Mouse (Mus musculus): Measurements from ENCODE around the gene Gm7271. TPM values are rescaled to one million over a fixed set of nuclear protein-coding genes. Genes with fewer than 3 reads are reported as not detected.
A peak's percentile ranks its signal among the peaks of the same experiment; 100 is the strongest.

Gm7271 gene
- polyA plus RNA-seq, 1 experiment from 2014 or later: 0.86 TPM

DNA sequence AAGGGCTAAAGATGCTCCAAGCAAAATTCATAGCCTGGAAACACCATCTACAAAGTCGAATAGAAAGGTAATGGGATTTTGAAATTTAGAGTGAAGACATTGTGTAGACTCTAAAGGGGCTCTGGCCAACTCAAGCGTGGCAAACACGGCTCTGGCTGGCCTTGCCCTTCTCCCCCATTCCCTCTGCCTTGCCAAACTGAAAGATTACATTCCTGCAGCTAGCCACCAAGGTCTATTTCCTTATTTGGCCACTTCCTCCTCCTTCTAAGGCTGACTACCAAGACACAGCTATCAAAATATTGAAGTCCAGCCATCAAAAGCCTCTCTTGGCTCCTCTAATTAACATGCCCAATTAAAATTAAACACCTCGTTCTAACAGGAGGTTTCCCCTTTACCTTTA lies 41.2 kb downstream of the Gm7271 start:
- H3K4me2 ChIP-seq (ENCODE audit: low read length): no peak overlapping the region
- no peak overlapping the region for H3K9ac ChIP-seq (ENCODE audit: low read depth, low read length)
- H3K27me3 ChIP-seq (replicated peaks; ENCODE audit: control insufficient read depth, insufficient read depth, low read length): no peaks in the 10 kb centered on the region
- no peaks in the 10 kb centered on the region for H3K36me3 ChIP-seq (ENCODE audit: control insufficient read depth, insufficient read depth, low read length)
- WGBS: 71% methylated on average over 4 of the region's 4 CpGs
- ATAC-seq: no peak
- peaks cover 3% of the 10 kb centered on the region for H3K4me1 ChIP-seq (ENCODE audit: control insufficient read depth, insufficient read depth, low read depth, low read length)
- no peaks in the 10 kb centered on the region for H3K9me3 ChIP-seq (ENCODE audit: control insufficient read depth, low read length)
- H3K27ac ChIP-seq (ENCODE audit: low read depth, low read length): no peak overlapping the region
- no peak overlapping the region for H3K4me3 ChIP-seq (ENCODE audit: low read length)

DNA sequence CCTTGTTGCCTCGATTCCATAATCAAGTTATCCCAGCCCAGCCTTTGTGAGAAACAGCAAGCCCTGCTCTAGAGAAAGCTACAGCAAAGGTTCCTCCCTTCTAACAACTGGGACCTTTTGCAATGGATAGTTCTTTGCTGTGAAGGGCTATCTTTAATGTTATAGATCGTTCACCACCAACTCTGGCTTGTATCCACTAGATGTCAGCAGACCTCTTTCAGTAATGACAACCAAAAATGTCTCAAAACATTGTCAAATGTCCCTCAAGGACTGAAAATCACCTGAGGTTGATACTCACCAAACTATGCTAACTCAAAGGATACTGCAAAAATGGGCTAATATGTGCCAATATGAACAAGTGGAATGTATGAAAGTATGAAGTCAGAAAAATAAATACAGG lies 42.0 kb downstream of the Gm7271 start:
- no peak overlapping the region for H3K9ac ChIP-seq (ENCODE audit: low read depth, low read length)
- no peak overlapping the region for H3K4me2 ChIP-seq (ENCODE audit: low read length)
- no peak for ATAC-seq
- 48% methylated on average over 2 of the region's 2 CpGs for WGBS
- H3K36me3 ChIP-seq (ENCODE audit: control insufficient read depth, insufficient read depth, low read length): no peaks in the 10 kb centered on the region
- peaks cover 9% of the 10 kb centered on the region for H3K4me1 ChIP-seq (ENCODE audit: control insufficient read depth, insufficient read depth, low read depth, low read length)
- H3K27me3 ChIP-seq (replicated peaks; ENCODE audit: control insufficient read depth, insufficient read depth, low read length): no peaks in the 10 kb centered on the region
- H3K9me3 ChIP-seq (ENCODE audit: control insufficient read depth, low read length): no peaks in the 10 kb centered on the region
- H3K27ac ChIP-seq (ENCODE audit: low read depth, low read length): no peak overlapping the region
- H3K4me3 ChIP-seq (ENCODE audit: low read length): no peak overlapping the region

DNA sequence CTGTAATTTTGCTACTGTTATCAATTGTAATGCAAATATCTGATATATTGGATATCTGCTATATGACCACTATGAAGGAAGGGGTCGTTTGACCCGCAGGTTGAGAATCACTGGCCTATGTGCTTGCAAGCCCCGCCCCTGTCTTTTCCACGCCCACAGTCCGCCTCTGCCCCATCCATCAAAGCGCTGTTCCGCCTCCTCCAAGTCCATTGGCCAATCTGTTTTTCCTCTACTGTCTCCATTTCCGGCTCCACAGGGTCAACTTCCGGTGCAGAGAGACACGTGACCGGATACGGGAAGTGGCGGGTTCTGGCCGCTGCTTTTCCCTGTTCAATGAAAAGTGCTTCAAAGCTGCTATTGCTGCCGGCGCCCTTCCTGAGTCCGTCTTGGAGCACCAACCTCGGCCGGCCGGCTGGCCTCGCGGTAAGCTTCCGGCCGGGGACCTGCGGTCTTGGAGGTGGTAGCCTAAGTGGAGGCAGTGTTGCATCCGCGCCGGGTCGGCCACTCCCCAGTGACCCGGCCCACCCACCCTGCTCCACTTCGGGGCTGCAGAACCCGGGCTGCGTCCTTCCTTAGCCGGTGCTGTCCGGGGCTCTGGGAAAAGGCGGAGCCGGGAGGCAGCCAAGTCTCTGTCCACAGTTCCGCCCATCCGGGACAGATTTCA lies 45.3 kb downstream of the Gm7271 start, which contains the start of gene Exoc1:
Exoc1 (plus strand) TSS at position 272 of the 664 bp plus-strand sequence.
- peaks cover 9% of the 10 kb centered on the region for H3K4me1 ChIP-seq (ENCODE audit: control insufficient read depth, insufficient read depth, low read depth, low read length)
- ATAC-seq: peak; percentile 100
- no peaks in the 10 kb centered on the region; the same call in 1 of the 2 replicates for H3K36me3 ChIP-seq (ENCODE audit: control insufficient read depth, insufficient read depth, low read length)
- H3K9me3 ChIP-seq (ENCODE audit: control insufficient read depth, low read length): no peaks in the 10 kb centered on the region
- H3K27me3 ChIP-seq (replicated peaks; ENCODE audit: control insufficient read depth, insufficient read depth, low read length): no peaks in the 10 kb centered on the region
- peak within 1 kb of the TSS; percentile 96 for H3K4me2 ChIP-seq (ENCODE audit: low read length)
- peak within 1 kb of the TSS; percentile 78 for H3K27ac ChIP-seq (ENCODE audit: low read depth, low read length)
- WGBS: under 1% methylated on average over 34 of the region's 39 CpGs
- H3K4me3 ChIP-seq (ENCODE audit: low read length): peak within 1 kb of the TSS; percentile 88
- peak within 1 kb of the TSS; percentile 86 for H3K9ac ChIP-seq (ENCODE audit: low read depth, low read length)

DNA sequence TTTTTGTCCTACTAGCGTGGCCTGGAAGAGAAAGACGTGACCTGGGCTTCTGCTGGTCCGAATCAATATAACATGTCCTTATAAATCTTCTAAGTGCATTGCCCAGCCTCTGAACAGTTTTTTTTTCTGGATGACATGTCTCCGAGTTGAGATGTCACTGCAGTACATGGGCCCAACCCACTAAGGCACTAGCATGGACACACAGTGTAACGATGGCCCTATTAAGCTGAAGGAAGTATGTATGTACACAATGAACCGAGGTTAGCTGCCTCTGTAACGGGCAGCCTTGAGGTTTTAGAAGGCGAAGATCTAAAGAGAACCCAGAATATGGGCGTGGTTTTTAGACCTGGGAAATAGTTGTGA lies 45.8 kb downstream of the Gm7271 start:
- H3K4me2 ChIP-seq (ENCODE audit: low read length): peak overlapping the region; percentile 96
- H3K9me3 ChIP-seq (ENCODE audit: control insufficient read depth, low read length): no peaks in the 10 kb centered on the region
- ATAC-seq: peak; percentile 4; the same call in 1 of the 2 replicates
- WGBS: 9% methylated on average over 9 of the region's 9 CpGs
- H3K4me1 ChIP-seq (ENCODE audit: control insufficient read depth, insufficient read depth, low read depth, low read length): peaks cover 9% of the 10 kb centered on the region
- peak overlapping the region; percentile 86 for H3K9ac ChIP-seq (ENCODE audit: low read depth, low read length)
- no peaks in the 10 kb centered on the region for H3K27me3 ChIP-seq (replicated peaks; ENCODE audit: control insufficient read depth, insufficient read depth, low read length)
- no peaks in the 10 kb centered on the region; the same call in 1 of the 2 replicates for H3K36me3 ChIP-seq (ENCODE audit: control insufficient read depth, insufficient read depth, low read length)
- H3K27ac ChIP-seq (ENCODE audit: low read depth, low read length): peak overlapping the region; percentile 78
- peak overlapping the region; percentile 88 for H3K4me3 ChIP-seq (ENCODE audit: low read length)

DNA sequence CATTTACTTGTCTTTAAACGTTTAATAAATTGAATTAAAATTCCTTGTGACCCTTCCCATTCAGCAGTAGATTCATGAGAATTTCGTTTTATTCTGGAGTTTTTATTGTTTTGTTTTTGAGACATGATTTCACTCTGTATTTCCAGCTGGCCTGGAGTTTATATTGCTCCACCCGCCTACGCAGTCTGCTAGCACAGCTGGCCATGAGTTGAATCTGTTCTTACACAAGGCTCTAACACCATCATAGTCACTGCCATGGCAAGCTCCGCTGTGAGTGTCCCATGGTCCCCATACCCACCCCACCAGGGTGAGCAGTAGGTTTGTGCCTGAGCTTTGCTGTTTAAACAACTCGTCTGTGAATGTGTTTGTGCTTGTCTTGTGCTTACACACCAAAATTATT lies 49.3 kb downstream of the Gm7271 start:
- Histone ChIP-seq H3K4me2 (ENCODE audit: low read length) (no peak overlapping the region), H3K4me3 (ENCODE audit: low read length) (no peak overlapping the region), H3K9me3 (ENCODE audit: control insufficient read depth, low read length) (no peaks in the 10 kb centered on the region), H3K36me3 (ENCODE audit: control insufficient read depth, insufficient read depth, low read length) (peaks cover 19% of the 10 kb centered on the region), H3K27me3 (replicated peaks; ENCODE audit: control insufficient read depth, insufficient read depth, low read length) (no peaks in the 10 kb centered on the region), H3K9ac (ENCODE audit: low read depth, low read length) (no peak overlapping the region), H3K27ac (ENCODE audit: low read depth, low read length) (no peak overlapping the region), H3K4me1 (ENCODE audit: control insufficient read depth, insufficient read depth, low read depth, low read length) (peaks cover 9% of the 10 kb centered on the region)
- 85% methylated on average over 6 of the region's 6 CpGs for WGBS
- ATAC-seq: no peak

DNA sequence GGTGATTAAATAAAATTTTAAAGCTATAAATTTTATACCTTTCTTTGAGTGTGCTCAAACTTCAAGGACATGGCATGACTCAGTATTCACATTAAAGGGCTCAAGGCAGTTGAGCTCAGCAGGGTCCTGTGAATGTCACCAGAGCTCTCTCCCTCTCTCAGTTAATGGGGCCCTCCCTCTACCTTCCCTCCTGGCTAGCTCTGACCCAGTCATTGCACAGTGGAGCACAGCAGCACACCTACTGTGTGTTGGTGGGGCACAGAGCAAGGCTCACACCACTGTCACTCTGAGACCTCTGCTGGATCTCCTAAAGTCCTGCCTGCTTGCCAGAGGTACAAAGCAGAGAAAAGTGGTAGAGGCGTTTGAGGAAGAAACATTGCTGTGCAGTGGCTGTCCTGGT lies 52.4 kb downstream of the Gm7271 start:
- Histone ChIP-seq H3K9me3 (ENCODE audit: control insufficient read depth, low read length) (no peaks in the 10 kb centered on the region), H3K4me1 (ENCODE audit: control insufficient read depth, insufficient read depth, low read depth, low read length) (no peaks in the 10 kb centered on the region), H3K4me3 (ENCODE audit: low read length) (no peak overlapping the region), H3K4me2 (ENCODE audit: low read length) (no peak overlapping the region), H3K27me3 (replicated peaks; ENCODE audit: control insufficient read depth, insufficient read depth, low read length) (no peaks in the 10 kb centered on the region), H3K27ac (ENCODE audit: low read depth, low read length) (no peak overlapping the region), H3K36me3 (ENCODE audit: control insufficient read depth, insufficient read depth, low read length) (peaks cover 30% of the 10 kb centered on the region), H3K9ac (ENCODE audit: low read depth, low read length) (no peak overlapping the region)
- WGBS: 93% methylated on average over 1 of the region's 1 CpGs
- ATAC-seq: no peak

DNA sequence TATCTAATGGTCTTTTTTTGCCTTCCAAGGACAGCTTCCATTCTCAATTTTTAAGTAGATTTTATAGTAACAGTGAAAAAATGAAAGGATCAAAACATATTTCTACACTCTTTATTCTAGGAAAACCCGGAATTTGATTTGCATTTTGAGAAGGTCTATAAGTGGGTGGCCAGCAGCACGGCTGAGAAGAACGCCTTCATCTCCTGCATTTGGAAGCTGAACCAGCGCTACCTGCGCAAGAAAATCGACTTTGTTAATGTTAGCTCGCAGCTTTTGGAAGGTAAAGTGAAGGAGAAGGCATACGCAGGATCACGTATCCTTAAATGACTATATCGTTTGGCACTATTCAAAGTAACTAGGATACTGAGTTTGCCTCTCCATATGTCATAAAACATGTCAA lies 53.7 kb downstream of the Gm7271 start:
- ATAC-seq: no peak
- no peak overlapping the region for H3K4me2 ChIP-seq (ENCODE audit: low read length)
- WGBS: 95% methylated on average over 10 of the region's 10 CpGs
- no peaks in the 10 kb centered on the region for H3K9me3 ChIP-seq (ENCODE audit: control insufficient read depth, low read length)
- no peak overlapping the region for H3K4me3 ChIP-seq (ENCODE audit: low read length)
- no peaks in the 10 kb centered on the region for H3K27me3 ChIP-seq (replicated peaks; ENCODE audit: control insufficient read depth, insufficient read depth, low read length)
- H3K27ac ChIP-seq (ENCODE audit: low read depth, low read length): no peak overlapping the region
- no peaks in the 10 kb centered on the region for H3K4me1 ChIP-seq (ENCODE audit: control insufficient read depth, insufficient read depth, low read depth, low read length)
- H3K9ac ChIP-seq (ENCODE audit: low read depth, low read length): no peak overlapping the region
- H3K36me3 ChIP-seq (ENCODE audit: control insufficient read depth, insufficient read depth, low read length): peaks cover 40% of the 10 kb centered on the region

DNA sequence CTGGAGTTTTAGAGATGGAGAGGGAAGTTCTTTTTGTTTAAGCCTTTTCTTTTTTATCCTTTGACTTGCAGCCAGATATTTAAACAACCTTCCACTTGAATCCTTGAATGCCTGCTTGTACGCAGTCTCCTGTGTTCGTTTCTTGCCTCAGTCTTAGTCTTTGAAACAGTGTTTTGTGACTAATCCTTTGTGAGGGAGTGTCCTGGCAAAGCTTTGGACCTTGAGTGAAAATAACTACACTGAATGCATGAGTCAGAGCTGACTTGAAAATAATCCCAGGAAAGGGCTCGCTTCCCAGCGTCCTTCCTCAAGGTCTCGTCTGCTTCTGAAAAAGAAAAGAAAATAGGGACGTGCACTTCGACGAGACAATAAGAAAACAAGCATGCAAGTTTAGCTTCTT lies 56.3 kb downstream of the Gm7271 start:
- H3K27ac ChIP-seq (ENCODE audit: low read depth, low read length): no peak overlapping the region
- 72% methylated on average over 8 of the region's 8 CpGs for WGBS
- no peaks in the 10 kb centered on the region for H3K27me3 ChIP-seq (replicated peaks; ENCODE audit: control insufficient read depth, insufficient read depth, low read length)
- H3K4me2 ChIP-seq (ENCODE audit: low read length): no peak overlapping the region
- no peak overlapping the region for H3K4me3 ChIP-seq (ENCODE audit: low read length)
- no peaks in the 10 kb centered on the region for H3K9me3 ChIP-seq (ENCODE audit: control insufficient read depth, low read length)
- H3K9ac ChIP-seq (ENCODE audit: low read depth, low read length): no peak overlapping the region
- no peaks in the 10 kb centered on the region for H3K4me1 ChIP-seq (ENCODE audit: control insufficient read depth, insufficient read depth, low read depth, low read length)
- ATAC-seq: no peak
- peaks cover 54% of the 10 kb centered on the region for H3K36me3 ChIP-seq (ENCODE audit: control insufficient read depth, insufficient read depth, low read length)

DNA sequence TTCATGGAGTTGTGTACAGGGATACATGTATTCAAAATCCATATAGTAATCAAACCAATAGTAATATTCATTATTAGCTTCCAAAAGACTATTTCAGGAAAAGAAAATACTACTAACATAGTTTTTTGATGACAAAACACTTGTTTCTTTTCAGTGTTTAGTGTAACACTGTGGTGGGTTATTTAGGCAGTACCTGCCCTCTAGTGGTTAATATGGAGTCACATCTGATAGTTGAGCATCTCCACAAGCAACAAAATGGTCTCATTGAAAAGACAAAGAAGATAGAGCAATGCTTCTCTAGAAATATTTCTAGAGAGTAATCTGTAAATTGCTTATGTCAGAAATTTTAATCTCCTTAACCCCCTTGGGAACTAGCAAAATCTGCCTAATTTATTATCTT lies 57.0 kb downstream of the Gm7271 start:
- H3K27ac ChIP-seq (ENCODE audit: low read depth, low read length): no peak overlapping the region
- H3K4me1 ChIP-seq (ENCODE audit: control insufficient read depth, insufficient read depth, low read depth, low read length): no peaks in the 10 kb centered on the region
- peak; percentile 71; the same call in 1 of the 2 replicates for ATAC-seq
- peaks cover 50% of the 10 kb centered on the region for H3K36me3 ChIP-seq (ENCODE audit: control insufficient read depth, insufficient read depth, low read length)
- no peak overlapping the region for H3K4me2 ChIP-seq (ENCODE audit: low read length)
- no peak overlapping the region for H3K9ac ChIP-seq (ENCODE audit: low read depth, low read length)
- H3K4me3 ChIP-seq (ENCODE audit: low read length): no peak overlapping the region
- H3K9me3 ChIP-seq (ENCODE audit: control insufficient read depth, low read length): no peaks in the 10 kb centered on the region
- H3K27me3 ChIP-seq (replicated peaks; ENCODE audit: control insufficient read depth, insufficient read depth, low read length): no peaks in the 10 kb centered on the region
